Mouse (Mus musculus): ENCODE measurements around the gene Irf9.

- TF ChIP-seq CTCF (IDR thresholded peaks at IDR 0.05; ENCODE audit: borderline replicate concordance, insufficient read depth, low read length) = no peak
- no peak for TF ChIP-seq POLR2A (IDR thresholded peaks at IDR 0.05; ENCODE audit: low read depth, low read length)
These were observed 13.5 kb upstream of the Irf9 start for GRCm38 (mm10) chr14:55589771-55590448.
